Mouse (Mus musculus): ENCODE results near the gene Gm43302. TPM values are rescaled to one million over a fixed set of nuclear protein-coding genes. Genes with fewer than 3 reads are reported as not detected.

Gm43302 gene
- polyA plus RNA-seq, 1 experiment from 2014 or later = not detected

Other genes with a start within 250 kb of the Gm43302 start
- 0.78 and 0.80 TPM in 2 replicates for gene Gbp9, start 154.2 kb downstream of the Gm43302 start, polyA plus RNA-seq (2016; fragmentation: Nextera tagmentation; extraction: Ambion mirVana)
- gene Gbp8, start 154.2 kb downstream of the Gm43302 start, polyA plus RNA-seq (2016; fragmentation: Nextera tagmentation; extraction: Ambion mirVana) = 0.33 and 0.62 TPM in 2 replicates
- gene Gbp4, start 154.1 kb downstream of the Gm43302 start, polyA plus RNA-seq (2016; fragmentation: Nextera tagmentation; extraction: Ambion mirVana) = 0.24 and 0.31 TPM in 2 replicates
- gene Gbp10, start 54.2 kb downstream of the Gm43302 start, polyA plus RNA-seq (2016; fragmentation: Nextera tagmentation; extraction: Ambion mirVana) = 0.16 TPM in 1 of 2 replicates, not detected in the other
- 0.16 and 0.24 TPM in 2 replicates for gene Gbp6, start within 50 bp of the Gm43302 start, polyA plus RNA-seq (2016; fragmentation: Nextera tagmentation; extraction: Ambion mirVana)
- 7.3 and 7.5 TPM in 2 replicates for gene Lrrc8b, start 122.1 kb upstream of the Gm43302 start, polyA plus RNA-seq (2016; fragmentation: Nextera tagmentation; extraction: Ambion mirVana)
- gene Lrrc8c, start 225.7 kb upstream of the Gm43302 start, polyA plus RNA-seq (2016; fragmentation: Nextera tagmentation; extraction: Ambion mirVana) = 10.2 and 11.6 TPM in 2 replicates

All from hindbrain, embryonic 10.5 days (tissue).